Mouse (Mus musculus) retina, postnatal 7 days (tissue): ENCODE measurements around the gene Dmrta2.

Source experiments
- DNase-seq: peaks from one replicate; pipeline ENCODE4 v3.0.0-alpha.2; 2012; ENCODE audit warnings: low read depth, low spot score

The Dmrta2 gene

DNA sequence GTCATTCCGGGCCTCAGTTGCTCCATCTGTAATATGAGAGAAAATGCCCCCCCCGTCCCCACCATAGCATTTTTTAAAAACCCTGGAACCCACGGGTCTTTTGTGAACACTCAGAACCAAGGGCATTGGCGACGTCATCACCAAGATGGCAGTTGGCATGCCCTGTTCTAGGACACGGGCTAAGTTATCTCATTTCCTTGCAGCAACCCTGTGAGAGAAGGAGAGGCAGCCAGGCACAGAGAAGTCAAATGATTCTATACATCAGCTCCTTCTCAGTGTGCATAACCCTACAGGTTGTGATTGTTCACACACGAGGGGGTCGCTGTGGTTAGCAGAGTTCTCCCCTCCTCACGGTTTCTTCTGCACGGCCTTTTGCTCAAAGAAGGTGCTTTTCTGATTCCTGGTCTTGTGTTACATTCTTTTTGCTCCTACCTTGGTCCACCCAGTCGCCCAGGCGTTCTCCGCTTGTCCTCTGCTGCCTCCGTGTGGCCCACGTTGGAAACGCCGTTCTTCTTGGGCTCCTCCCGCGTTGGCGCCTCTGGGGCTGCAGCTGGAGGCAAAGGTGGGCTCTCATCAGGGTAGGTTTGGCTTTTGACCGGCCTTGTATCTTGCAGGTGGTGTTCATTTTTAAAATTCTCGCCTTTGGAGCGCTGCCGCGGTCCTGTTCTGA lies 44.2 kb downstream of the Dmrta2 start:
- peak; percentile 63 for DNase-seq

DNA sequence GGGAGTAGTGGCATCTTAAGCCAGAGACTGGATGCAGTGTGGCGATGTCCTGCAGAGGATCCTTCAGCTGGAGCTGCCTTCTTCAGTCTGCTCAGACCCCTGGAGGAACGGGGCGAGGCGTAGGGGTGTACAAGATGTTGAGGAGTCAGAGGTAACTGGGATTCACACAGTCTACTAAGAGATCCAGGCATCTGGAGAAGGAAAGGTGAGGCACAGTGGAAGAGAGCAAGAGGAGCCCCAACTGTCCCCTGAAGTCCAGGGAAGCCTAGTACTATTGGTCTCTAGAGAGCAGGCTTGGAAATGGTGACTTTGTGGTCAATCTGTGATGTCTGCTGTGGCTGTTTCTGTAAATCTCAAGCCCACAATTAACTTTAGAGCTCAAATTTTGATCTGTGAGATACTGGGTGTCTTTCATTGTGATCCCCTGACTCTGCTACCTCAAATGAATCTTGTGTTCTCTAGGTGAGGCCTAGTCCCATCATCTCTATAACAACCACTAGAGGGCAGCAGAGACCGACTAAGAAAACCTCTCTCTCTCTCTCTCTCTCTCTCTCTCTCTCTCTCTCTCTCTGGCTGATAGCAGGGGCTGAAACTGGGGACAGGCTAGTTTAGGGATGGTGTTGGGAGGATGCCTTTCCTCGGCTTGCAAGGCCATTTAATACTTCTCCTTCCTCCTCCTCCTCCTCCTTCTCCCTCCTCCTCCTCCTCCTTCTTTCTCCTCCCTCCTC lies 50.8 kb downstream of the Dmrta2 start:
- peak; percentile 63 for DNase-seq

DNA sequence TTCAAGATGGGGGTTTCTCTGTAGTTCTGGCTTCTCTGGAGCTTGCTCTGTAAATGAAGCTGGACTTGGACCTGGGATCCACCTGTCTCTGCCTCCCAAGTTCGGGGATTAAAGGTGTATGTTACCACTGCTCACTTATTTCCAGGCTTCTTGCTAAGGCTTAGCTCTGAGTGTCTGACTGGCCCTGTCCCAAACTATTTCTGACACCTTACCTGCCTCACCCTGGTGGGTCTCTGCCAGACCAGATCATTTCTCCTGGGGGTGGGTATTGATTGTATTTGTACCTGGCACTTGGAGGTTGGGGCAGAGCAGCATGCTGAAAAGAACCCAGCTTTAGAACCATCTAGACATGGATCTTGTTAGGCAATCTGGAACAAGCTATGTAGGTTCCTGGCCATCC lies 51.6 kb downstream of the Dmrta2 start:
- no peak for DNase-seq
